Mouse (Mus musculus): Measurements from ENCODE around the gene Ccnk. TPM values are rescaled to one million over a fixed set of nuclear protein-coding genes. Genes with fewer than 3 reads are reported as not detected.

Gene Ccnk
- total RNA-seq, 1 experiment from 2014 or later: 34.6 TPM

- DNase-seq: no peak
Observed at GRCm38 (mm10) chr12:108187541-108188091, 8.2 kb downstream of the Ccnk start.

- DNase-seq: no peak
Observed at GRCm38 (mm10) chr12:108193878-108194277, 14.5 kb downstream of the Ccnk start.

- no peak for DNase-seq
Observed at GRCm38 (mm10) chr12:108195761-108196160, 16.4 kb downstream of the Ccnk start.

GRCm38 (mm10) chr12:108198447-108198846, 19.1 kb downstream of the Ccnk start:
- DNase-seq: no peak

- no peak for DNase-seq
Observed at GRCm38 (mm10) chr12:108200094-108200493, 20.7 kb downstream of the Ccnk start.

- DNase-seq: no peak
Observed at GRCm38 (mm10) chr12:108203895-108204294, 24.5 kb downstream of the Ccnk start.

- no peak for DNase-seq
Observed at GRCm38 (mm10) chr12:108204978-108205377, 25.6 kb downstream of the Ccnk start.

- peak; percentile 86 for DNase-seq
Observed at GRCm38 (mm10) chr12:108206641-108207040, 27.3 kb downstream of the Ccnk start.

- peak; percentile 2 for DNase-seq
Observed at GRCm38 (mm10) chr12:108208216-108208615, 28.8 kb downstream of the Ccnk start.

- DNase-seq: peak; percentile 74
Observed at GRCm38 (mm10) chr12:108208726-108209438, 29.5 kb downstream of the Ccnk start.

GRCm38 (mm10) chr12:108210623-108211022, 31.2 kb downstream of the Ccnk start:
- DNase-seq: no peak

- no peak for DNase-seq
Observed at GRCm38 (mm10) chr12:108212071-108212470, 32.7 kb downstream of the Ccnk start.

- DNase-seq: no peak
Observed at GRCm38 (mm10) chr12:108212476-108212875, 33.1 kb downstream of the Ccnk start.

- no peak for DNase-seq
Observed at GRCm38 (mm10) chr12:108213090-108214041, 34.0 kb downstream of the Ccnk start.

GRCm38 (mm10) chr12:108215090-108215489, 35.7 kb downstream of the Ccnk start:
- no peak for DNase-seq

- no peak for DNase-seq
Observed at GRCm38 (mm10) chr12:108216611-108217370, 37.4 kb downstream of the Ccnk start.

GRCm38 (mm10) chr12:108217572-108217971, 38.2 kb downstream of the Ccnk start:
- peak; percentile 66 for DNase-seq

- no peak for DNase-seq
Observed at GRCm38 (mm10) chr12:108219163-108219562, 39.8 kb downstream of the Ccnk start.

- DNase-seq: no peak
Observed at GRCm38 (mm10) chr12:108219825-108220616, 40.6 kb downstream of the Ccnk start.

GRCm38 (mm10) chr12:108220621-108221020, 41.2 kb downstream of the Ccnk start:
- no peak for DNase-seq

GRCm38 (mm10) chr12:108221206-108221605, 41.8 kb downstream of the Ccnk start:
- DNase-seq: no peak
